Mouse (Mus musculus): ENCODE results near the gene Asb6.

DNA sequence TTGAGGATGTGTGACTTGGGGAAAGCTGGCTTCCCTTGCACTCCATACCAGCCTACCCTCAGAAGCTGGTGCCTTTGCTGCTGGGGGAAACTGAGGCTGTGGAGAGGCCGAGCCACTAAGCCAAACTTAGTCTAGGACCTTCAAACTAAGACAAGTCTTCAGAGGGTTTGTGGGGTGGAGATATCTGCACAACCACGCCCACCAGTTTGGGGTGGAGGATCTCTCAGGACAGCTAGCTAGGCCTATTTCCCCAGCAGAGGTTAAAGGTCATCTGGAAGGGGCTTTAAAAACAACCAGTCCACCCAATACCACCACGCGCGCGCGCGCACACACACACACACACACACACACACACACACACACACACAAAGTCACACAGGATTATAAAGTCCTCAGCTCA, 16.1 kb upstream of the Asb6 start:
- TF ChIP-seq POLR2A (IDR thresholded peaks at IDR 0.05; ENCODE audit: low read depth, low read length) (no peak), CTCF (IDR thresholded peaks at IDR 0.05; ENCODE audit: extremely low read depth, insufficient read length, insufficient replicate concordance, low read depth, low read length) (no peak)

Data from small intestine, adult 2 months (tissue).